21 mouse cellular contexts compared by ENCODE assay signal in genomic region chr14:122719496-122720080, GRCm38 (mm10).
A peak's percentile ranks its signal among the peaks of the same experiment; 100 is the strongest.
DNase-seq lines count a peak whose midpoint lies in the region; TF ChIP-seq lines count a peak whose summit lies in the region.
"Had no signal": no experiment of that assay in that cellular context is flagged by ENCODE, and none has a peak within 500 bp of the region (broad histone marks: within the 10 kb centered on the region; RNA-seq: fewer than 3 reads in every experiment).

No protein-coding gene starts in this region.

- no peaks in the 10 kb centered on the region for H3K79me2 ChIP-seq in liver, adult 2 months (ENCODE audit: control insufficient read depth, insufficient read depth, low read length)

- H3K4me3 ChIP-seq in liver, adult 2 months (ENCODE audit: insufficient read depth, low read depth, low read length) = no peak overlapping the region
- H3K4me3 ChIP-seq: embryonic facial prominence, embryonic 15.5 days; forebrain, embryonic 15.5 days; hindbrain, embryonic 10.5 days; limb, embryonic 15.5 days; midbrain, embryonic 10.5 days; neural tube, embryonic 15.5 days had no signal

- peaks cover 12% of the 10 kb centered on the region; the same call in 1 of the 2 replicates for H3K4me1 ChIP-seq in liver, adult 2 months (ENCODE audit: control insufficient read depth, insufficient read depth, low read length)
- H3K4me1 ChIP-seq: embryonic facial prominence, embryonic 15.5 days; limb, embryonic 15.5 days had no signal

- no peak for TF ChIP-seq POLR2A in liver, adult 2 months (IDR thresholded peaks at IDR 0.05; ENCODE audit: extremely low read depth, insufficient read depth, low read length)

- H3K9ac ChIP-seq in liver, adult 2 months (ENCODE audit: low read depth, low read length) = no peak overlapping the region
- H3K9ac ChIP-seq: embryonic facial prominence, embryonic 15.5 days; forebrain, embryonic 15.5 days; limb, embryonic 15.5 days; liver, postnatal 0 days; neural tube, embryonic 15.5 days had no signal

- DNase-seq in kidney, adult 11 months = peak; percentile 28
- no peak for DNase-seq in kidney, postnatal 4 days
- DNase-seq in liver, adult 2 months (ENCODE audit: extremely low read depth, low read depth, low spot score) = peak; percentile 99
- no peak for DNase-seq in liver
- DNase-seq in adipocyte (ENCODE audit: low spot score) = peak; percentile 53
- no peak for DNase-seq in heart, adult 9 months (ENCODE audit: low spot score in 2 of 2)
- no peak for DNase-seq in right cerebral cortex, postnatal 4 days
- DNase-seq: cerebellum, adult 8-10 months; cerebellum, postnatal 36 days; left cerebral cortex, postnatal 4 days; liver, postnatal 0 days; lung, postnatal 10 days; thymus, adult 2 months; thymus, postnatal 4 days had no signal

- H3K36me3 ChIP-seq in liver, adult 2 months (ENCODE audit: control insufficient read depth, insufficient read depth, low read length) = peaks cover 3% of the 10 kb centered on the region; the same call in 1 of the 2 replicates
- H3K36me3 ChIP-seq: embryonic facial prominence, embryonic 15.5 days; forebrain, embryonic 15.5 days; hindbrain, embryonic 10.5 days; limb, embryonic 15.5 days; midbrain, embryonic 10.5 days; neural tube, embryonic 15.5 days had no signal

- H3K27me3 ChIP-seq in liver, adult 2 months (ENCODE audit: control insufficient read depth, insufficient read depth, low read length) = no peaks in the 10 kb centered on the region
- H3K27me3 ChIP-seq: embryonic facial prominence, embryonic 15.5 days; forebrain, embryonic 15.5 days; limb, embryonic 15.5 days; neural tube, embryonic 15.5 days had no signal

- 45% methylated on average over 8 of the region's 8 CpGs for WGBS in liver, adult 2 months

- no peak for TF ChIP-seq CTCF in liver, adult 2 months (IDR thresholded peaks at IDR 0.05; ENCODE audit: low read depth, low read length)

- no peak overlapping the region for H3K27ac ChIP-seq in liver, adult 2 months (replicated peaks; ENCODE audit: insufficient read depth, low read depth, low read length)
- H3K27ac ChIP-seq: embryonic facial prominence, embryonic 15.5 days; forebrain, embryonic 15.5 days; limb, embryonic 15.5 days; midbrain, embryonic 10.5 days; neural tube, embryonic 15.5 days; stomach, postnatal 0 days had no signal

Comparison
In these comparisons a context has a peak if more than half of its experiments do, and no peak if none do; other contexts are left out.
1. DNase-seq: peak in kidney, adult 11 months (single experiment), liver, adult 2 months (single experiment) and adipocyte (single experiment); none in kidney, postnatal 4 days (0 of 2), liver (single experiment), heart, adult 9 months (0 of 2) and right cerebral cortex, postnatal 4 days (single experiment).